Mouse (Mus musculus) embryonic facial prominence, embryonic 15.5 days (tissue): ENCODE measurements around the gene Helt. TPM values are rescaled to one million over a fixed set of nuclear protein-coding genes. Genes with fewer than 3 reads are reported as not detected.

ENCODE experiments used
- ATAC-seq: fragments of 200-750 bp; cut with Nextera tagmentation; 2 replicates; pipeline ENCODE4 v1.8.0; 2017; ENCODE audit warnings: low read depth, moderate TSS enrichment; ENCODE audit not compliant: insufficient number of reproducible peaks, low FRiP score, low TSS enrichment
- H3K27ac ChIP-seq: fragments of 300-500 bp; sonication (generic); replicated peaks from 2 replicates; pipeline ENCODE4 v1.5.1; 2015; ENCODE audit warnings: mild to moderate bottlenecking, inconsistent platforms
- H3K27me3 ChIP-seq: fragments of 300-500 bp; sonication (generic); 2 replicates; pipeline ENCODE4 v1.6.1; 2015; ENCODE audit warnings: inconsistent platforms
- H3K36me3 ChIP-seq: fragments of 300-500 bp; sonication (generic); 2 replicates; pipeline ENCODE4 v1.6.1; 2015; ENCODE audit warnings: mild to moderate bottlenecking, inconsistent platforms
- H3K4me1 ChIP-seq: fragments of 300-500 bp; sonication (generic); 2 replicates; pipeline ENCODE4 v1.6.1; 2015; ENCODE audit warnings: inconsistent platforms
- H3K4me2 ChIP-seq: fragments of 300-500 bp; sonication (generic); replicated peaks from 2 replicates; pipeline ENCODE4 v1.6.1; 2015; ENCODE audit warnings: mild to moderate bottlenecking, inconsistent platforms
- H3K4me3 ChIP-seq: fragments of 300-500 bp; sonication (generic); replicated peaks from 2 replicates; pipeline ENCODE4 v1.5.1; 2015; ENCODE audit warnings: mild to moderate bottlenecking, inconsistent platforms
- H3K9ac ChIP-seq: fragments of 300-500 bp; sonication (generic); 2 replicates; pipeline ENCODE4 v1.6.1; 2015; ENCODE audit warnings: inconsistent platforms
- H3K9me3 ChIP-seq: fragments of 300-500 bp; sonication (generic); replicated peaks from 2 replicates; pipeline ENCODE4 v1.6.1; 2016; ENCODE audit warnings: inconsistent platforms
- whole genome bisulfite sequencing: fragments of 180-500 bp; shearing (Covaris S2); methylation state at CpG from one replicate; pipeline ENCODE4 v1.1.7; 2015; 5-methylcytosine and 5-hydroxymethylcytosine counted together
- polyA plus RNA-seq: library from polyadenylated mRNA; unstranded; fragments of >200 nt; fragmentation: Nextera tagmentation; extraction: Ambion mirVana; gene quantifications from 2 replicates; pipeline ENCODE4 v1.2.1, GENCODE M21; 2015

Helt gene
- polyA plus RNA-seq, 1 experiment from 2014 or later, result 0.28 TPM

GRCm38 (mm10) chr8:46323672-46324191, 29.3 kb upstream of the Helt start:
- H3K27ac ChIP-seq, result no peak overlapping the region; the same call in 1 of the 2 replicates
- H3K36me3 ChIP-seq, result no peaks in the 10 kb centered on the region
- no peaks in the 10 kb centered on the region for H3K27me3 ChIP-seq
- H3K4me3 ChIP-seq, result no peak overlapping the region
- H3K4me1 ChIP-seq, result no peaks in the 10 kb centered on the region
- no peaks in the 10 kb centered on the region for H3K9me3 ChIP-seq
- no peak overlapping the region for H3K4me2 ChIP-seq
- no peak overlapping the region for H3K9ac ChIP-seq
- 63% methylated on average over 5 of the region's 5 CpGs for WGBS
- no peak for ATAC-seq

GRCm38 (mm10) chr8:46322833-46323232, 28.4 kb upstream of the Helt start:
- H3K27me3 ChIP-seq, result no peaks in the 10 kb centered on the region
- ATAC-seq, result no peak

GRCm38 (mm10) chr8:46322421-46322820, 27.9 kb upstream of the Helt start:
- H3K27ac ChIP-seq, result no peak overlapping the region
- no peaks in the 10 kb centered on the region for H3K36me3 ChIP-seq
- H3K4me2 ChIP-seq, result no peak overlapping the region
- H3K9me3 ChIP-seq, result no peaks in the 10 kb centered on the region
- H3K27me3 ChIP-seq, result no peaks in the 10 kb centered on the region
- no peak for ATAC-seq
- H3K9ac ChIP-seq, result no peak overlapping the region
- no peaks in the 10 kb centered on the region for H3K4me1 ChIP-seq
- no peak overlapping the region for H3K4me3 ChIP-seq
- whole genome bisulfite sequencing, result 89% methylated on average over 4 of the region's 4 CpGs

More at GRCm38 (mm10) chr8:46322833-46323232, 28.4 kb upstream of the Helt start:
- no peaks in the 10 kb centered on the region for H3K36me3 ChIP-seq
- H3K4me2 ChIP-seq, result no peak overlapping the region
- no peaks in the 10 kb centered on the region for H3K4me1 ChIP-seq
- H3K9ac ChIP-seq, result no peak overlapping the region
- H3K4me3 ChIP-seq, result no peak overlapping the region
- no peaks in the 10 kb centered on the region for H3K9me3 ChIP-seq
- WGBS, result 70% methylated on average over 2 of the region's 2 CpGs
- no peak overlapping the region for H3K27ac ChIP-seq

GRCm38 (mm10) chr8:46318802-46319201, 24.3 kb upstream of the Helt start:
- H3K4me2 ChIP-seq, result no peak overlapping the region
- no peaks in the 10 kb centered on the region for H3K4me1 ChIP-seq
- 91% methylated on average over 5 of the region's 5 CpGs for WGBS
- no peak overlapping the region for H3K27ac ChIP-seq
- H3K9ac ChIP-seq, result no peak overlapping the region
- H3K27me3 ChIP-seq, result no peaks in the 10 kb centered on the region
- ATAC-seq, result no peak
- H3K36me3 ChIP-seq, result no peaks in the 10 kb centered on the region
- H3K9me3 ChIP-seq, result no peaks in the 10 kb centered on the region
- H3K4me3 ChIP-seq, result no peak overlapping the region

- H3K4me3 ChIP-seq, result no peak overlapping the region
- H3K4me2 ChIP-seq, result no peak overlapping the region
- H3K27ac ChIP-seq, result no peak overlapping the region
- no peaks in the 10 kb centered on the region for H3K4me1 ChIP-seq
- no peak for ATAC-seq
- WGBS, result 61% methylated on average over 7 of the region's 7 CpGs
- no peaks in the 10 kb centered on the region for H3K27me3 ChIP-seq
- no peaks in the 10 kb centered on the region for H3K9me3 ChIP-seq
- H3K9ac ChIP-seq, result no peak overlapping the region
- no peaks in the 10 kb centered on the region for H3K36me3 ChIP-seq
Observed at GRCm38 (mm10) chr8:46317161-46317560, 22.7 kb upstream of the Helt start.

- Histone ChIP-seq H3K4me3 (no peak overlapping the region), H3K27ac (no peak overlapping the region), H3K27me3 (no peaks in the 10 kb centered on the region), H3K4me2 (no peak overlapping the region), H3K9me3 (no peaks in the 10 kb centered on the region), H3K9ac (no peak overlapping the region), H3K4me1 (no peaks in the 10 kb centered on the region), H3K36me3 (no peaks in the 10 kb centered on the region)
- ATAC-seq, result no peak
- 78% methylated on average over 3 of the region's 3 CpGs for WGBS
Observed at GRCm38 (mm10) chr8:46313798-46314197, 19.3 kb upstream of the Helt start.

GRCm38 (mm10) chr8:46311159-46311558, 16.7 kb upstream of the Helt start:
- no peak overlapping the region for H3K4me2 ChIP-seq
- no peaks in the 10 kb centered on the region for H3K4me1 ChIP-seq
- H3K36me3 ChIP-seq, result no peaks in the 10 kb centered on the region
- H3K4me3 ChIP-seq, result no peak overlapping the region
- H3K27ac ChIP-seq, result no peak overlapping the region
- no peak overlapping the region for H3K9ac ChIP-seq
- no peak for ATAC-seq
- no peaks in the 10 kb centered on the region; the same call in 1 of the 2 replicates for H3K27me3 ChIP-seq
- H3K9me3 ChIP-seq, result no peaks in the 10 kb centered on the region
- WGBS, result 8% methylated on average over 10 of the region's 10 CpGs

- H3K4me3 ChIP-seq, result no peak overlapping the region
- H3K4me1 ChIP-seq, result no peaks in the 10 kb centered on the region
- WGBS, result 87% methylated on average over 2 of the region's 2 CpGs
- no peak overlapping the region for H3K9ac ChIP-seq
- H3K27ac ChIP-seq, result no peak overlapping the region
- no peaks in the 10 kb centered on the region; the same call in 1 of the 2 replicates for H3K27me3 ChIP-seq
- no peaks in the 10 kb centered on the region for H3K36me3 ChIP-seq
- H3K4me2 ChIP-seq, result no peak overlapping the region
- H3K9me3 ChIP-seq, result no peaks in the 10 kb centered on the region
- ATAC-seq, result no peak
Observed at GRCm38 (mm10) chr8:46308189-46308588, 13.7 kb upstream of the Helt start.

GRCm38 (mm10) chr8:46305733-46306349, 11.4 kb upstream of the Helt start:
- no peak overlapping the region for H3K4me2 ChIP-seq
- H3K4me1 ChIP-seq, result no peaks in the 10 kb centered on the region
- no peak for ATAC-seq
- no peak overlapping the region for H3K9ac ChIP-seq
- no peaks in the 10 kb centered on the region; the same call in 1 of the 2 replicates for H3K27me3 ChIP-seq
- no peaks in the 10 kb centered on the region for H3K9me3 ChIP-seq
- H3K36me3 ChIP-seq, result no peaks in the 10 kb centered on the region
- 4% methylated on average over 9 of the region's 9 CpGs for WGBS
- H3K27ac ChIP-seq, result no peak overlapping the region
- H3K4me3 ChIP-seq, result no peak overlapping the region

- Histone ChIP-seq H3K4me1 (no peaks in the 10 kb centered on the region), H3K4me2 (no peak overlapping the region), H3K27me3 (peaks cover 18% of the 10 kb centered on the region), H3K36me3 (no peaks in the 10 kb centered on the region), H3K9ac (no peak overlapping the region), H3K27ac (no peak overlapping the region), H3K4me3 (no peak overlapping the region), H3K9me3 (no peaks in the 10 kb centered on the region)
- no peak for ATAC-seq
- 89% methylated on average over 9 of the region's 9 CpGs for WGBS
Observed at GRCm38 (mm10) chr8:46302121-46302520, 7.7 kb upstream of the Helt start.

DNA sequence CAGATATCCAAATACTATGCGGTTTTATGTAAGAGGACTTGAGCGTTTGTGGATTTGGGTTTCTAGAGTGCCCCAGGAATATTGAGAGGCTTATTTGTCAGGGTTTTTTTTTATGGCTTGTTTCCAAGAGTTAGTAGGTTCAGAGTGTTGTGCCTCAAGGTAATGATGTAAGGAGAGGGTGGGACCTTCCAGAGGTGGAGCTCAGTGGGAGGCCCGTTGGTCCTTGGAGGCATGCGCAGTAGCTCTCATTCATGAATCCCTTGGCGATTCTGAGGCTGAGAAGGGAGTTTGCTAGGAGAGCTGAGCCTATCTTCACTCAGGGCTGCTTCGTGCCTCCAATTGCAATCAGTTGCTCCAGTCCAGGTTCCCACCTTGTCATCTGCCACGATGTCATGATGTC, 4.4 kb upstream of the Helt start:
- no peak for ATAC-seq
- WGBS, result 22% methylated on average over 7 of the region's 7 CpGs
- Histone ChIP-seq H3K27me3 (peaks cover 51% of the 10 kb centered on the region), H3K36me3 (no peaks in the 10 kb centered on the region), H3K9me3 (no peaks in the 10 kb centered on the region), H3K4me2 (no peak overlapping the region), H3K4me3 (no peak overlapping the region), H3K4me1 (peaks cover 18% of the 10 kb centered on the region), H3K27ac (no peak overlapping the region), H3K9ac (no peak overlapping the region)

GRCm38 (mm10) chr8:46296551-46296950, 2.1 kb upstream of the Helt start:
- Histone ChIP-seq H3K36me3 (no peaks in the 10 kb centered on the region), H3K27ac (no peak overlapping the region), H3K9me3 (no peaks in the 10 kb centered on the region), H3K4me3 (no peak overlapping the region), H3K27me3 (peaks cover 74% of the 10 kb centered on the region), H3K4me1 (peaks cover 23% of the 10 kb centered on the region), H3K4me2 (no peak overlapping the region), H3K9ac (no peak overlapping the region)
- ATAC-seq, result no peak
- 3% methylated on average over 11 of the region's 11 CpGs for WGBS
